Mouse (Mus musculus): ENCODE results near the gene Gm11168.
"Not testable (repeated sequence)": the region's sequence is repeated elsewhere in the genome, so short reads cannot be mapped to it uniquely, and the experiment has no call there.

Gene Gm11168

DNA sequence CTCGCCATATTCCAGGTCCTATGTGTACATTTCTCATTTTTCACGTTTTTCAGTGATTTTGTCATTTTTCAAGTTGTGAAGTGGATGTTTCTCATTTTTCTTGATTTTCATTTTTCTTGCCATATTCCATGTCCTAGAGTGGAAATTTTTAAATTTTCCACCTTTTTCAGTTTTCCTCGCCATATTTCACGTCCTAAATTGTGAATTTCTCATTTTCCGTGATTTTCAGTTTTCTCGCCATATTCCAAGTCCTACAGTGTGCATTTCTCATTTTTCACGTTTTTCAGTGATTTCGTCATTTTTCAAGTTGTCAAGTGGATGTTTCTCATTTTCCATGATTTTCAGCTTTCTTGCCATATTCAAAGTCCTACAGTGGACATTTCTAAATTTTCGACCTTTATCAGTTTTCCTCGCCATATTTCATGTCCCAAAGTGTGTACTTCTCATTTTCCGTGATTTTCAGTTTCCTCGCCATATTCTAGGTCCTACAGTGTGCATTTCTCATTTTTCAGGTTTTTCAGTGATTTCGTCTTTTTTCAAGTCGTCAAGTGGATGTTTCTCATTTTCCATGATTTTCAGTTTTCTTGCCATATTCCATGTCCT, at the start of gene Gm11168:
Gene Gm11168 (plus strand): TSS at position 553 of the 603 bp plus-strand sequence.
- peak; percentile 4 to 49 for DNase-seq (ENCODE audit: low spot score in 2 of 2)

- peak; percentile 20 to 39 for DNase-seq (ENCODE audit: low spot score in 2 of 2)
Measured at GRCm38 (mm10) chr9:3000445-3000972, 2.6 kb upstream of the Gm11168 start, which contains the start of gene Gm10722. TSS of gene Gm10722 (plus strand) at chr9:3000922.

DNA sequence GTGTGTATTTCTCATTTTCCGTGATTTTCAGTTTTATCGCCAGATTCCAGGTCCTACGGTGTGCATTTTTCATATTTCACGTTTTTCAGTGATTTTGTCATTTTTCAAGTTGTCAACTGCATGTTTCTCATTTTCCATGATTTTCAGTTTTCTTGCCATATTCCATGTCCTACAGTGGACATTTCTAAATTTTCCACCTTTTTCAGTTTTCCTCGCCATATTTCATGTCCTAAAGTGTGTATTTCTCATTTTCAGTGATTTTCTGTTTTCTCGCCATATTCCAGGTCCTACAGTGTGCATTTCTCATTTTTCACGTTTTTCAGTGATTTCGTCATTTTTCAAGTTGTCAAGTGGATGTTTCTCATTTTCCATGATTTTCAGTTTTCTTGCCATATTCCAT, 2.1 kb upstream of the Gm11168 start:
- peak; percentile 42 to 54 for DNase-seq (ENCODE audit: low spot score in 2 of 2)

GRCm38 (mm10) chr9:3001948-3002659, 1.0 kb upstream of the Gm11168 start:
- peak; percentile 100 for DNase-seq (ENCODE audit: low spot score in 2 of 2)

- DNase-seq (ENCODE audit: low spot score in 2 of 2) = not testable (repeated sequence)
Measured at GRCm38 (mm10) chr9:3006179-3006578, 3.0 kb downstream of the Gm11168 start.

GRCm38 (mm10) chr9:3006636-3007035, 3.5 kb downstream of the Gm11168 start:
- peak; percentile 55 to 100 for DNase-seq (ENCODE audit: low spot score in 2 of 2)

DNA sequence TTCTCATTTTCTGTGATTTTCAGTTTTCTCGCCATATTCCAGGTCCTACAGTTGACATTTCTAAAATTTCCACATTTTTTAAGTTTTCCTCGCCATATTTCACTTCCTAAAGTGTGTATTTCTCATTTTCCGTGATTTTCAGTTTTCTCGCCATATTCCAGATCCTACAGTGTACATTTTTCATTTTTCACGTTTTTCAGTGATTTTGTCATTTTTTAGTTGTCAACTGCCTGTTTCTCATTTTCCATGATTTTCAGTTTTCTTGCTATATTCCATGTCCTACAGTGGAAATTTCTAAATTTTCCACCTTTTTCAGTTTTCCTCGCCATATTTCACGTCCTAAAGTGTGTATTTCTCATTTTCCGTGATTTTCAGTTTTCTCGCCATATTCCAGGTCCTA, 4.1 kb downstream of the Gm11168 start:
- peak in 1 of 2 experiments; percentile 18 for DNase-seq (ENCODE audit: low spot score in 2 of 2)

DNA sequence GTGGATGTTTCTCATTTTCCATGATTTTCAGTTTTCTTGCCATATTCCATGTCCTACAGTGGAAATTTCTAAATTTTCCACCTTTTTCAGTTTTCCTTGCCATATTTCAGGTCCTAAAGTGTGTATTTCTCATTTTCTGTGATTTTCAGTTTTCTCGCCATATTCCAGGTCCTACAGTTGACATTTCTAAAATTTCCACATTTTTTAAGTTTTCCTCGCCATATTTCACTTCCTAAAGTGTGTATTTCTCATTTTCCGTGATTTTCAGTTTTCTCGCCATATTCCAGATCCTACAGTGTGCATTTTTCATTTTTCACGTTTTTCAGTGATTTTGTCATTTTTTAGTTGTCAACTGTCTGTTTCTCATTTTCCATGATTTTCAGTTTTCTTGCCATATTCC, 6.2 kb downstream of the Gm11168 start:
- DNase-seq (ENCODE audit: low spot score in 2 of 2) = not testable (repeated sequence)

- DNase-seq (ENCODE audit: low spot score in 2 of 2) = not testable (repeated sequence)
Measured at GRCm38 (mm10) chr9:3012054-3012621, 9.0 kb downstream of the Gm11168 start.

GRCm38 (mm10) chr9:3012733-3013279, 9.7 kb downstream of the Gm11168 start, which contains the start of gene Gm10721:
TSS of gene Gm10721 (plus strand) at chr9:3013140.
- not testable (repeated sequence) for DNase-seq (ENCODE audit: low spot score in 2 of 2)

- not testable (repeated sequence) for DNase-seq (ENCODE audit: low spot score in 2 of 2)
Measured at GRCm38 (mm10) chr9:3015354-3015753, 12.2 kb downstream of the Gm11168 start, which contains the start of gene Gm10720. TSS of gene Gm10720 (plus strand) at chr9:3015654.

DNA sequence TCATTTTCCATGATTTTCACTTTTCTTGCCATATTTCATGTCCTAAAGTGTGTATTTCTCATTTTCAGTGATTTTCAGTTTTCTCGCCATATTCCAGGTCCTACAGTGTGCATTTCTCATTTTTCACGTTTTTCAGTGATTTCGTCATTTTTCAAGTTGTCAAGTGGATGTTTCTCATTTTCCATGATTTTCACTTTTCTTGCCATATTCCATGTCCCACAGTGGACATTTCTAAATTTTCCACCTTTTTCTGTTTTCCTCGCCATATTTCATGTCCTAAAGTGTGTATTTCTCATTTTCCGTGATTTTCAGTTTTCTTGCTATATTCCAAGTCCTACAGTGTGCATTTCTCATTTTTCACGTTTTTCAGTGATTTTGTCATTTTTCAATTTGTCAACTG, 12.8 kb downstream of the Gm11168 start:
- peak; percentile 5 to 23 for DNase-seq (ENCODE audit: low spot score in 2 of 2)

DNA sequence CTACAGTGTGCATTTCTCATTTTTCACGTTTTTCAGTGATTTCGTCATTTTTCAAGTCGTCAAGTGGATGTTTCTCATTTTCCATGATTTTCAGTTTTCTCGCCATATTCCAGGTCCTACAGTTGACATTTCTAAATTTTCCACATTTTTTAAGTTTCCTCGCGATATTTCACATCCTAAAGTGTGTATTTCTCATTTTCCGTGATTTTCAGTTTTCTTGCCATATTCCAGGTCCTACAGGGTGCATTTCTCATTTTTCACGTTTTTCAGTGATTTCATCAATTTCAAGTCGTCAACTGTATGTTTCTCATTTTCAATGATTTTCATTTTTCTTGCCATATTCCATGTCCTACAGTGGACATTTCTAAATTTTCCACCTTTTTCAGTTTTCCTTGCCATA, 14.0 kb downstream of the Gm11168 start, which contains the start of gene Gm10719:
Gene Gm10719 (plus strand): TSS at position 301 of the 400 bp plus-strand sequence.
- not testable (repeated sequence) for DNase-seq (ENCODE audit: low spot score in 2 of 2)

- DNase-seq (ENCODE audit: low spot score in 2 of 2) = peak; percentile 97 to 100
Measured at GRCm38 (mm10) chr9:3018944-3019343, 15.8 kb downstream of the Gm11168 start.

GRCm38 (mm10) chr9:3019835-3020727, 16.9 kb downstream of the Gm11168 start:
- peak; percentile 80 to 83 for DNase-seq (ENCODE audit: low spot score in 2 of 2)

GRCm38 (mm10) chr9:3022316-3023008, 19.3 kb downstream of the Gm11168 start:
- peak; percentile 58 to 82 for DNase-seq (ENCODE audit: low spot score in 2 of 2)

GRCm38 (mm10) chr9:3023312-3023984, 20.3 kb downstream of the Gm11168 start, which contains the start of gene Gm10718:
TSS of gene Gm10718 (plus strand) at chr9:3023547.
- peak; percentile 36 to 46 for DNase-seq (ENCODE audit: low spot score in 2 of 2)

GRCm38 (mm10) chr9:3023985-3024648, 21.0 kb downstream of the Gm11168 start:
- DNase-seq (ENCODE audit: low spot score in 2 of 2) = peak; percentile 67 to 95

DNA sequence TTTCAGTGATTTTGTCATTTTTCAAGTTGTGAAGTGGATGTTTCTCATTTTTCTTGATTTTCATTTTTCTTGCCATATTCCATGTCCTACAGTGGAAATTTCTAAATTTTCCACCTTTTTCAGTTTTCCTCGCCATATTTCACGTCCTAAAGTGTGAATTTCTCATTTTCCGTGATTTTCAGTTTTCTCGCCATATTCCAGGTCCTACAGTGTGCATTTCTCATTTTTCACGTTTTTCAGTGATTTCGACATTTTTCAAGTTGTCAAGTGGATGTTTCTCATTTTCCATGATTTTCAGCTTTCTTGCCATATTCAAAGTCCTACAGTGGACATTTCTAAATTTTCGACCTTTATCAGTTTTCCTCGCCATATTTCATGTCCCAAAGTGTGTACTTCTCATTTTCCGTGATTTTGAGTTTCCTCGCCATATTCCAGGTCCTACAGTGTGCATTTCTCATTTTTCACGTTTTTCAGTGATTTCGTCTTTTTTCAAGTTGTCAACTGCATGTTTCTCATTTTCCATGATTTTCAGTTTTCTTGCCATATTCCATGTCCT, 21.8 kb downstream of the Gm11168 start, which contains the start of gene Gm10717:
Gene Gm10717 (plus strand): TSS at position 506 of the 556 bp plus-strand sequence.
- DNase-seq (ENCODE audit: low spot score in 2 of 2) = peak; percentile 61 to 71
